Mouse (Mus musculus): ENCODE data around the gene Cfap126. TPM values are rescaled to one million over a fixed set of nuclear protein-coding genes. Genes with fewer than 3 reads are reported as not detected.
"Not testable (repeated sequence)": the region's sequence is repeated elsewhere in the genome, so short reads cannot be mapped to it uniquely, and the experiment has no call there.

The Cfap126 gene
- polyA plus RNA-seq, 3 experiments from 2014 or later = 3.2 to 7.6 (median 6.6) TPM

DNA sequence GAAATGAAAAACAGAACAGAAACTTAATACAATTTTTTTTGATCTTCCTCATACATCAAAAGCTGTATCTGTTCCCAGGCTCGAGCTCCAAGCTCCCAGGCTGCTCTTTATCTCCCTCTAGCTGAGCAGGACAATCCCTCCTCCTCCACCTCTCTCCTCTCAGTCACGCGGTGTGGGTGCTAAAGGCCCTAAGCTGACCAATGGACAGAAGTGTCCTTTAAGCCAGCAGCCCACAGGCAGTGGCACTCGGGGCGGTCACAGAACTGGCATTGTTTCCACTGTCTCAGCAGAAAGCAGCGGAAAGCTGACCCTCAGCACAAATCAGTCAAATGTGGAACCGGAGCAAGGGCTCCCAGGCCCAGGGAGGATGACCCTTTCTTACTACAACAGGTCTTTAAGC lies 15.5 kb downstream of the Cfap126 start:
- no peak for ATAC-seq

DNA sequence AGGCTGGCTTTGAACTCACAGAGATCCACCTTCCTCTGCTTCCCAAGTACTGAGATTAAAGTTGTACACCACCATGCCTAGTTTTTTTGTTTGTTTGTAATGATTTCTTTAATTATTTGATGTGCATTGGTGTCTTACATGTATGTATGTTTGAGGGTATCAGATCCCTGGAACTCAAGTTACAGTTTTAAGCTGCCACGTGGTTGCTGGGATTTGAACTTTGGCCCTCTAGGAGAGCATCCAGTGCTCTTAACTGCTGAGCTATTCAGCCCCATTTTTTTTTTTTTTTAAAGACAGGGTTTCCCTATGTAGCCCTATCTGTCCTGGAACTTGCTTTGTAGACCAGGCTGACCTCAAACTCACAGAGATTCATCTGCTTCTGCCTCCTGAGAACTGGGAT lies 17.3 kb downstream of the Cfap126 start:
- no peak for ATAC-seq

DNA sequence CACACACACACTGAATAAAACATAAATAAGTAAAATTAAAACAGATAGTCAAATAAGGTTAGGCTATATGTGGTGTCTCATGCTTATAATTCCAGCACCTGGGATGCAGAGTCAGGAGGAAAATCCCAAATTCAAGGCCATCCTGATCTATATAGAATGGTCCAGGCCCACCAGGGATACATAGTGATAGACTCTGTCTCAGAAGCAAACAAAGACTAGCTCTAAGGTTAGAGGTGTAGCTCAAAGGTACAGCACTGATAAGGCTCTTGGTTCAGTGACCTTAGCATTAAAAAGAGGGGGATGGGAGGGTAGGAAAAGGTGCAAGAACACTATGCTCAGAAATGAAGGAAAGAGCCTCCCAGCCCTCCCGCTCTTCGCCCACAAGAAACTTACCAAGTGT lies 21.9 kb downstream of the Cfap126 start:
- no peak for ATAC-seq

DNA sequence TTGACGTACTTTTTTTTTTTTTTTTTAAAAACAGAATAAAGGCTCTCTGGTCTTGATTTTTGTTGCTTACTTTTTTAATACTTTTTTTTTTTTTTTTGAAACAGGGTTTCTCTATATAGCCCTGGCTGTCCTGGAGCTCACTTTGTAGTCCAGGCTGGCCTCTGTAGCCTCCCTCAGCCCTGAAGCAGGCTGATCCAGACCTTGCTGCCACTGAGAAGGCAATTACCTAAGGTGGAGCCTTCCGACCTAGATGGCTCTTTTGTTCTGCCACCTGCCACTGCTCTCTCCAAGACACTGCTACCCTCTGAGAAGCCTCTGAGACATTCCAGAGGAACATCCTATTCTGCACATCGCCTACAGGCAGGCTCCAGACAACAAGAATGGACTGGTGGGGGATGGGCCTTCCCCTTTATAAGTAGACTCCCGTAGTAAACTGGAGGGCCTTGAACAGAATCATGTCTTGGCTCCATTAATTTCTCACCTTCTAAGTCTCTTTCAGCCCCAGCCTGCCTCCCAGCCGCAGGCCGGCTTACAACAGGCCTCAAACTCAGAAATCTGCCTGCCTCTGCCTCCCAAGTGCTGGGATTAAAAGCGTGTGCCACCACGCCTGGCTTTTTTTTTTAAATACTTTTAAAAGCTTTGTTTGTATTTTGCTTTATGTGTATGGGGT lies 23.9 kb downstream of the Cfap126 start:
- ATAC-seq = not testable (repeated sequence)

DNA sequence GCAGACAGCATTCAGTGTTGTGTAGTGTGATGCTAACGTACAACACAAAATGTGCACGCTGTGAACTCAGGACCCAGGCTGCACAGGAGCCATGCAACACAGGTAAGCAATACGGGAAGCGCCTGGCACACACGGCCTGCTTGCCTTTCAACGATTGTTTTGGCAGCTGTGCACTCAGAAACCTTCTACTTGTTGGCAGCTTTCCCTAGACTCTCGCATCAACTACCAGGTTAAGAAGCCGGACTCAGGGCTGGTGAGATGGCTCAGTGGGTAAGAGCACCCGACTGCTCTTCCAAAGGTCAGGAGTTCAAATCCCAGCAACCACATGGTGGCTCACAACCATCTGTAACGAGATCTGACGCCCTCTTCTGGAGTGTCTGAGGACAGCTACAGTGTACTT lies 29.3 kb downstream of the Cfap126 start:
- not testable (repeated sequence) for ATAC-seq

DNA sequence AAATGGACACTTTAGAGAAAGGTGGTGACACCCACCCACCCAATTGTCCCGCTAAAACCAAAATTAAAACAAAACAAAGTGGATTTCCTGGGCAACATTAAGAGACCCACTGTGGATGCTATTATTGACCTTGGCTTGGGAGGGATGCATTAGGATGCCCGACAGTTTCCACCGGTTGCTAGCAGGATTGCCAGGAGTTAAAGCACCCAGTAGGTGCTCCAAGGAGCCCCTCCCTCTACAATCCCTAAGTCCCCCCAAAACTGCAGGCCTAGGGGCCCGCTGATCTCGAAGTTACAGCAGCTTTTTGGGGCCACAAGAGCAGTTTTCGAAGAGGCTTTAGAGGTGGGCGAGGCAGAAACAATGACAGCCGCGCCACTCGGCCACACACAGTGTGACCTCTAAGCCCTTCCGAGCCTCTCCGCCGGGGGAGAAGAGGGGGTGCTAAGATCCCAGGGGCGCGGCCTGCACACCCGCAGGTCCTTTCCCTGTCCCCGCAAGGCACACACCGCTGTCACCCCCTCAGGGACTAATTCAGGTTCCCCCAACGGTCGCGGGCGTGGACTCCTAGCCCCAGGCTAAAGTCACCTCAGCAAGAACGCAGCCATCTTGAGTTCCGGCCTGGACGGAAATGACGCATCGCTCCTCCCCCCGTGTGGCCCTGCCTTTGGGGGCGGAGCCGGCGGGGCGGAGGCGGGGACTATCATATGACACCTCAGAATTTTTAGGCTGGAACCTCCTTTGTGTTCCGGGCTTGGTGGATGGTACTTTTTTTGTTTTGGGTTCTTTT lies 36.4 kb downstream of the Cfap126 start, which contains the start of the genes Sdhc and Mpz:
Sdhc (minus strand) TSS at position 630 of the 787 bp plus-strand sequence.
Mpz (plus strand) TSS at position 738 of the 787 bp plus-strand sequence.
- ATAC-seq = peak; percentile 100

DNA sequence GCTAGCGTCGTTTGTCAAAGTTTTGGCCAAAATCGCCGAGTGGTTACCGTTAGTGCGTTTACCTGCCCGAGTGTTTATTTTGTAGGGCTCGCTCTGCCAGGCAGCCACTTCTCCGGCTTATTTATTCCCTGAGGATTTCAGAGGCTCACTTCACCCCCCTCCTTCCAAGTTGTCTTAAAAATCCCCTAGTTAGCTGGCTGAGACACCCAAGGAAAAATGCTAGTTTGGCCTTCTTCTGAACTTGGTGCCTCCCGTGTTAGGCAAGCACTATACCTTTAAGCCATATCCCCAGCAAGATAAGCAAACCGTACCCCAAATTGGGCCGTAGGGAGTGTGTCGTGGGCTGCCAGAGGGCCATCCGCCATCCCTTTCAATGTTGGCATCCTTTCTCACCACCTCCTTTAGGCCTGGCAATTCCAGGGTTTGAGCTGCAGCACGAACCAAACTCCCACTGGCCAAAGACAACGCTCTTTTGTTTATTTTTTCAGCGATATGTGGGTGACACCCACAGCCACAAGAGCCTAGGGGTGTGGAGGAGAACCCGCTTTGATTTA lies 37.2 kb downstream of the Cfap126 start:
- peak; percentile 36 for ATAC-seq

DNA sequence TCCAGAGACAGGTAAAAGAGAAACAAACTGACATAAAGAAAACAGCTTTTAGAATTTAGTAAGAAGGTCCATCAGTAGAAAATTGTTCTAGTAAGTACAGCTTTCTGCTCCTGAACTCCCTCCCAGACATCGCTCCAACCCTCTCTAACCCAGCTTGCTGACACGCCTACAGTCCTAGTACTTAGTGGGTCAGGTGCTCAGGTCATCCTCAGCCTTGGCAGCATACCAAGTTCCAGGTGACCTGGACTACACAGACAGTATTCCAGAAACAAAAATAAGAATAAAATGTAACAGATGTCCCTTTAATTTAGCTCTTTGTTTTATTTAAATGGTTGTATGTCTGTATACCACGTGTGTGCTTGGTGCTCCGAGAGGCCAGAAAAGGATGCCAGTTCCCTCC lies 38.2 kb downstream of the Cfap126 start:
- no peak for ATAC-seq

DNA sequence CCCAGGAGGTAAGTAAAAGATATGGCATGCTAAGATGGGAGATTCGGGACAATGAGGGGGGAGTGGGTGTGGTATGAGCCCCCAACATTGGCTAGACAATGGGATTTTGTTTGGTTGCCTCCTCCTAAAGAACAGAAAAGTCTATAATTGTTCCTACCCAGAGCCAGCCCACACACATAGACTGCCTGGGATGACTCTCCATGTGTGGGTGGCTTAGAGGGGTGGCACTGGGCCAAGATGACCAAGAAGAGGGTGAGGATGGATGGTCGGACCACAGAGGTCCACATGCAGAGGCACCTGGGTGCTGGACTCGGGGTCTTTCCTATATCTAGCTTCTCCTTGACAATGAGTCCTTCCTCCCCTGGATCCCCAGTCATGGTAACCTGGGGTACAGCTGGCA lies 42.9 kb downstream of the Cfap126 start:
- ATAC-seq = no peak

DNA sequence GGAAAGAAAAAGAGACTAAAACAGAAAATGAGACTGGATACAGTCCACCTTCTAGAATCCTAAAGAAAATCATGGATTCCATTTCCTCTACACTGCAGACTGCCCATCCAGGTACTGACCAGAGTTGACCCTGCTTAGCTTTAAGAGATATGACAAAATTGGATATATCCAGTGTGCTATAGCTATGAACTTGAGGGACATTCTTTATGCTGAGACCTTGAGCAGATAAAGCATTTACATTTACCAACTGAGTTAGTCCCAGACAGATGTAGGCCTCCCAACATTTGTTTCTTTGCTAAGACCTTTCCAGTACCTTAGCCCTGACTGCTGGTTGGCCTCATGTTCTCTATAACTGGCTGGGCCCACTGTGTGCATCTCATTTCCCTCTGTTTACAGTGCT lies 44.2 kb downstream of the Cfap126 start:
- ATAC-seq = no peak

DNA sequence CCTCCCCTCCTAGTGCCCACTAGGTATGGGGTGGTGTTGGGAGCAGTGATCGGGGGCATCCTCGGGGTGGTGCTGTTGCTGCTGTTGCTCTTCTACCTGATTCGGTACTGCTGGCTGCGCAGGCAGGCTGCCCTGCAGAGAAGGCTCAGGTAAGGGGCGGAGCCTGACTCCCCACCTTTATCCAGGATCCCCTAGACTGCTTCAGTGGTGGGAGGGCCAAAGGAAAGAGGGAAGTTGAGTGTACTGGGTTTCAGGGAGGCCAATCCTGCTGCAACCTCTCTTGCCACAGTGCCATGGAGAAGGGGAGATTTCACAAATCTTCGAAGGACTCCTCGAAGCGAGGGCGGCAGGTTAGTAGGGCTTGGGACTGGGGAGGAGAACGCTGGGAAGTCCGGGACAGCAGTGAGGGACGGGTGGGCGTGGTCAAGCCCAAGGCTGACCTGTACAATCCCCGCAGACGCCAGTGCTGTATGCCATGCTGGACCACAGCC lies 45.8 kb downstream of the Cfap126 start:
- ATAC-seq = no peak

DNA sequence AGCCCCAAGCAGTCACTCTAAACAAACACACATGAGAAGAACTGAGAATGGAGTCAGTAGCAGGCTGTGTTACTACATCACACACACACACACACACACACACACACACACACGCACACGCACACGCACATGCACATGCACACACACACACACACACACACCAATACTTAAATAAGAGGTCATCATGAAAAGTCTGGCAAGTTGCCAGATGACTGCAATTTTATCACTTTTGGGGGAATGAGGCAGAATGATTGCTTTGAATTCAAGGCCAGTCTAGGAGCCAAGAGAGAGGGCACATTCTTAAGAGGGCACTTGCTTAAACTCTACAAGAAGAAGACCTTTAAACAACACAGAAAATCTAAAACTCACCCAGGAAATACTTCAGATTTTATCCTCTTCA lies 48.8 kb downstream of the Cfap126 start:
- no peak for ATAC-seq

DNA sequence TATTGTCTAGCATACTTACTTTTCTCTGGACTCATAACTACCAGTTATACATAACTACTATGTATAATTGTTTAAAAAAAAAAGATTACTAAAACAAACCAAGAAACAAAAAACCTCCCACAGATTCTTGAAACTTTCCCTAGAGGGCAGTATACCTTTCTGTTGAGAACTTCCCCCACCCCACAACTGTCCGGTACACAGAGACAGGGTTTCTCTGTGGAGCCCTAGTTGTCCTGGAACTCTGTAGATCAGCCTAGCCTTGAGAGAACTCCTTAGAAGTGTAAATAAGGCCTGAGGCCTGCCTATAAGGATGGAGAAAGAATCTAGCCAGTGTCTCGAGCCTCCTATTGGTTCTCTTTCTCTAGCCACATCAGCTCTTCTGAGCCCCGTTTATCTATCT lies 50.5 kb downstream of the Cfap126 start:
- ATAC-seq = no peak

DNA sequence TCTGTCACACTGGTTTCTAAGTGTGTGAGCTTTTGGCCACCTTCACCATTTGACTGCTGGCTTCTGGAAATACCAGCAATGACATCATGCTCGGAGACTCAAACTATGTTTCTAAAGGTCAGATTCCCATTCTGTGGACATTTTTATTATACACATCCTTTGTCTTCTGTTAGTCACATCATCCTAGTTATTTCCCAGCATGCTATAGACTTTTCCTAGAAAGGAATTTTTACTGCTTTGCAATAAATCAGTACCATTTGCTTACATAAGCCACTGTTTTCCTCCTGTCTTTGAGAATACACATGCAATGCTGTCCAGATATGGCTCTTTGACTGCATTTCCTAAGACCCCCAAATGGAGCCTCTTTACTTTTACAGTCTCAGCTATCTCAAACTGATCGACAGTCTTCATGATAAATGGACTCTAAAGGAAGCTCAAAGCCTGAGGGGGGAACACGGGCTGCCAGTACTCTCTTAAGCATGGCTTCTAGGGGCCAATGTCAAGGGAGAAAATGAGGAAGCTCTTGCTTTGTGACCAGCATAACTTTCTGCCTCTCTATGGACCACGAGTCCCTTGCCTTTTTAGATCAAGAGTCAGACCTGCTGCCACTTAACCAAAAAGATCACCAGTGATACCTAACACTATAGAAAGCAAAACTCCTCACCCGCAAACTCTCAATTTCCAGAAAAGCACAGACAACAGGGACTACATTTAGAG lies 52.1 kb downstream of the Cfap126 start:
- no peak for ATAC-seq

DNA sequence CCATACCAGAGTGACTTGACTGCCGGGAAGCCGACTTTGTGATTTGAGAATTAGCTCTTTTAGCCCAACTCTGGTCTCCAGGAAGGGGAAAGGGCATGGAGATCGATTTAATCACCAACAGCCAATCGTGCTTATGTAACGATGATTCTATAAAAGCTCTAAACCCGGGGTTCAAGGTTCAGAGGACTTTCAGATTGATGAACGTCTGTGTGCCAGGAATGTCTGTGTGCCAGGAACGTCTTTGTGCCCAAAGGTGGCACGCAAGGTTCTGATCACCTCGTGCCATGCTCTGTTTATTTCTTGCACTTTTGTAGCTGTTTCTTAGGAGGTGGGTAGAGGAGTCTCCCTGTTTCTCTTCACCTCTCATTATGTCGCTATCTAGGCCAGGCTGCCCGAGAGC lies 55.2 kb downstream of the Cfap126 start:
- ATAC-seq = no peak

DNA sequence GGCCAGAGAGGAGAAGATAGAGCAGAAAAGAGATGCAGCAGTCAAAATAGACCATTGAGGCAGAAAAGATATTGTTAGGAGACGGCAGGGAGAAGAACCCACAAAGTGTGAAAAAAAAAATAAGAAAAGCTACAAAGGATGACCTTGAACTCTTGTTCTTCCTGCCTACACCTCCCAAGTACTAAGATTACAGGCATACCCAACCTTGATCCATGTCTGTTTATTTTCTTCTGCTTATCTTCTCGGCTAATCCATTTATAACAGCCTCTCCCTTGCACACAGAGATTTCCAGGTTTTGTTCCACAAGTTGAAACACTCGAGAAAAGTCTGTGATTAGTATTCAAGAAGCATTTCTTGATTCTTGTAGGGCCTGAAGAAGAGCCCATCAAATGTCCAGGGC lies 56.2 kb downstream of the Cfap126 start:
- ATAC-seq = no peak

DNA sequence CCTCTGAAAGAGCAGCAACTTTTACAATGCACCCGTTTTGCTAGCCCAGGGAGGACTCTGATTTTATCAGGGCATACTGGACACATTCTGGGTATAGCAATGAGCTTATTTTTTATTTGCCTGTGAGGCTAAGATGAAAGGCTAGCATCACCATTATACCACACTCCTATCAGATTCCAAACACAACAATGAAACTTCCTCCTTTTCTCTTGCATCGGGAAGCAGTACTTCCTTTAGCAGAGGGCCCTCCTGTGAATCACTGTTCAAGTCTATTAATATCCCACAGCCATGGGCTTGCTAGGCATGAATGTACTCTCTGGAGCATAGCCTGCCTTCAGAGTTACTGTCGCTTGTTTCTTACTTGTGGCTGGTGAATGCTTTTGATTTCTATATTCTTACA lies 57.4 kb downstream of the Cfap126 start:
- ATAC-seq = no peak

DNA sequence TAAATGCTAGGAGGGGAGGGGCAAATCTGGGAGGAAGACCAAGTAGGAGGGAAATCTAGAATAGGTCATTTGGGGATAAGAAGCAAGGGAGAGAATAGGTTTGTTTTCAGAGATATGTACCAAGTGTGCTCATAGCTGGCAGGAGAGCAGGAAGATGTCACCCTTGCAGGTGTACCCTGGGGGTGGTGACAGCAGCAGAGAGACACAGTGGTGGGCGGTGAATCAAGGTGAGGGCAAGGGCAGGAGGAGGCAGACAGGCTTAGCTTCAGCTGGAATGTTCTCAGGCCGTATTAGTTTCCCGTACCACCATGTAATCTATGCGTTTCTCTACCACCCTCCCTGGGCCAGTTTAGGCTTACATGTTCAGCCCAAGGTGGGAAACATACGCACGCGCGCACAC lies 59.1 kb downstream of the Cfap126 start:
- no peak for ATAC-seq

Other genes with a start within 250 kb of the Cfap126 start
- 10 to 100 TPM in 1 of 3 experiments, 1 to 10 TPM in 2; 7.0 to 10.8 (median 9.6) TPM for gene Atf6, start 246.1 kb upstream of the Cfap126 start, polyA plus RNA-seq (2017; shearing (Covaris generic))
- under 1 TPM in 1 of 3 experiments, not detected in 2; 0.53 TPM for gene Gm26620, start 228.9 kb upstream of the Cfap126 start, polyA plus RNA-seq (2017; shearing (Covaris generic))
- 10 to 100 TPM; 11.0 to 16.1 (median 11.7) TPM for gene Dusp12, start 228.4 kb upstream of the Cfap126 start, polyA plus RNA-seq (2017; shearing (Covaris generic))
- not detected for gene Fcrlb, start 201.0 kb upstream of the Cfap126 start, polyA plus RNA-seq (2017; shearing (Covaris generic))
- gene Fcrla, start 186.3 kb upstream of the Cfap126 start, polyA plus RNA-seq (2017; shearing (Covaris generic)) = 1 to 10 TPM in 2 of 3 experiments, not detected in 1; 1.2 to 2.1 TPM
- gene Fcgr2b, start 137.4 kb upstream of the Cfap126 start, polyA plus RNA-seq (2017; shearing (Covaris generic)) = 1 to 10 TPM in 2 of 3 experiments, under 1 TPM in 1; 0.70 to 1.4 (median 1.2) TPM
- not detected for gene Fcgr4, start 95.0 kb upstream of the Cfap126 start, polyA plus RNA-seq (2017; shearing (Covaris generic))
- 1 to 10 TPM in 1 of 3 experiments, under 1 TPM in 1, not detected in 1; 0.98 to 1.5 TPM for gene Fcgr3, start 49.0 kb upstream of the Cfap126 start, polyA plus RNA-seq (2017; shearing (Covaris generic))
- 100 to 1,000 TPM; 115 to 153 (median 125) TPM for gene Sdhc, start 36.7 kb downstream of the Cfap126 start, polyA plus RNA-seq (2017; shearing (Covaris generic))
- not detected for gene Mpz, start 36.8 kb downstream of the Cfap126 start, polyA plus RNA-seq (2017; shearing (Covaris generic))
- gene Pcp4l1, start 82.3 kb downstream of the Cfap126 start, polyA plus RNA-seq (2017; shearing (Covaris generic)) = not detected
- gene Nr1i3, start 100.1 kb downstream of the Cfap126 start, polyA plus RNA-seq (2017; shearing (Covaris generic)) = under 1 TPM; 0.39 to 0.75 (median 0.75) TPM
- 10 to 100 TPM; 24.1 to 34.6 (median 28.7) TPM for gene Tomm40l, start 108.6 kb downstream of the Cfap126 start, polyA plus RNA-seq (2017; shearing (Covaris generic))
- not detected for gene Apoa2, start 111.1 kb downstream of the Cfap126 start, polyA plus RNA-seq (2017; shearing (Covaris generic))
- gene Fcer1g, start 120.4 kb downstream of the Cfap126 start, polyA plus RNA-seq (2017; shearing (Covaris generic)) = 10 to 100 TPM in 1 of 3 experiments, not detected in 2; 10.7 TPM
- under 1 TPM in 1 of 3 experiments, not detected in 2; 0.09 TPM for gene Adamts4, start 136.5 kb downstream of the Cfap126 start, polyA plus RNA-seq (2017; shearing (Covaris generic))
- 100 to 1,000 TPM; 106 to 120 (median 119) TPM for gene Ndufs2, start 137.5 kb downstream of the Cfap126 start, polyA plus RNA-seq (2017; shearing (Covaris generic))
- 10 to 100 TPM; 35.3 to 68.9 (median 60.8) TPM for gene B4galt3, start 156.4 kb downstream of the Cfap126 start, polyA plus RNA-seq (2017; shearing (Covaris generic))
- gene Ppox, start 167.3 kb downstream of the Cfap126 start, polyA plus RNA-seq (2017; shearing (Covaris generic)) = 10 to 100 TPM; 38.2 to 90.1 (median 78.6) TPM
- gene Usp21, start 174.1 kb downstream of the Cfap126 start, polyA plus RNA-seq (2017; shearing (Covaris generic)) = 10 to 100 TPM; 11.0 to 25.3 (median 15.4) TPM
- 100 to 1,000 TPM in 1 of 3 experiments, 10 to 100 TPM in 2; 74.6 to 118 (median 92.5) TPM for gene Ufc1, start 181.1 kb downstream of the Cfap126 start, polyA plus RNA-seq (2017; shearing (Covaris generic))
- 10 to 100 TPM; 35.5 to 41.7 (median 39.7) TPM for gene Dedd, start 215.2 kb downstream of the Cfap126 start, polyA plus RNA-seq (2017; shearing (Covaris generic))
- gene Nit1, start 231.7 kb downstream of the Cfap126 start, polyA plus RNA-seq (2017; shearing (Covaris generic)) = 10 to 100 TPM; 24.6 to 32.9 (median 30.1) TPM
- gene Pfdn2, start 231.8 kb downstream of the Cfap126 start, polyA plus RNA-seq (2017; shearing (Covaris generic)) = 10 to 100 TPM; 48.9 to 70.1 (median 58.1) TPM
- 1 to 10 TPM in 1 of 3 experiments, under 1 TPM in 1, not detected in 1; 0.54 to 1.4 TPM for gene Klhdc9, start 246.9 kb downstream of the Cfap126 start, polyA plus RNA-seq (2017; shearing (Covaris generic))

Data from inflammation-experienced regulatory T-cells, adult 6 months (primary cell).